Comparison of ENCODE assay signal across 7 mouse cellular contexts in genomic region chr2:18056786-18057255, GRCm38 (mm10). TPM values are rescaled to one million over a fixed set of nuclear protein-coding genes. Genes with fewer than 3 reads are reported as not detected.
DNase-seq lines count a peak whose midpoint lies in the region; ATAC-seq lines count a peak whose summit lies in the region.

No protein-coding gene starts in this region.

- H3K36me3 ChIP-seq in intestine, embryonic 15.5 days: no peaks in the 10 kb centered on the region
- no peaks in the 10 kb centered on the region for H3K36me3 ChIP-seq in midbrain, embryonic 12.5 days

- peak overlapping the region; percentile 86 for H3K9ac ChIP-seq in intestine, embryonic 15.5 days
- peak overlapping the region; percentile 98 for H3K9ac ChIP-seq in midbrain, embryonic 12.5 days (replicated peaks)

- H3K9me3 ChIP-seq in intestine, embryonic 15.5 days: no peaks in the 10 kb centered on the region
- no peaks in the 10 kb centered on the region for H3K9me3 ChIP-seq in midbrain, embryonic 12.5 days

- H3K4me1 ChIP-seq in intestine, embryonic 15.5 days (replicated peaks): 0 out of 2 replicates have a peak, but pooled peaks cover 2% of the 10 kb centered on the region
- H3K4me1 ChIP-seq in midbrain, embryonic 12.5 days: peaks cover 29% of the 10 kb centered on the region

- intact Hi-C loops in left cerebral cortex, postnatal 36 days (cut with DNase I): loop anchor here (5.0 kb wide), 1 partner anchor 325 kb away; the partner anchor contains the start of gene Nebl

- no peaks in the 10 kb centered on the region for H3K27me3 ChIP-seq in intestine, embryonic 15.5 days (replicated peaks)
- no peaks in the 10 kb centered on the region for H3K27me3 ChIP-seq in midbrain, embryonic 12.5 days

- 0% methylated on average over 35 of the region's 50 CpGs for WGBS in intestine, embryonic 15.5 days
- under 1% methylated on average over 37 of the region's 50 CpGs for WGBS in midbrain, embryonic 12.5 days

- peak overlapping the region; percentile 55 for H3K4me3 ChIP-seq in intestine, embryonic 15.5 days (replicated peaks)
- peak overlapping the region; percentile 56 for H3K4me3 ChIP-seq in midbrain, embryonic 12.5 days

- peak overlapping the region; percentile 99 for H3K27ac ChIP-seq in intestine, embryonic 15.5 days
- peak overlapping the region; percentile 100 for H3K27ac ChIP-seq in midbrain, embryonic 12.5 days (replicated peaks)

- peak overlapping the region; percentile 92 for H3K4me2 ChIP-seq in intestine, embryonic 15.5 days (replicated peaks)
- H3K4me2 ChIP-seq in midbrain, embryonic 12.5 days (replicated peaks): peak overlapping the region; percentile 81

- ATAC-seq in intestine, embryonic 15.5 days: peak; percentile 98
- peak; percentile 97 for ATAC-seq in midbrain, embryonic 12.5 days (ENCODE audit: low FRiP score, low read depth)

- DNase-seq in adrenal gland, adult 18-20 months (ENCODE audit: low spot score in 2 of 2): peak; percentile 88 to 95
- peak; percentile 92 for DNase-seq in embryo, embryonic 11.5 days (ENCODE audit: low read depth, low spot score)
- DNase-seq in gastrocnemius, postnatal 25 days: peak; percentile 98
- peak; percentile 85 for DNase-seq in left cerebral cortex, postnatal 36 days (ENCODE audit: low spot score in 2 of 2)
- peak; percentile 96 for DNase-seq in skeletal muscle tissue, adult 2 months (ENCODE audit: low read depth, low spot score)

RNA-seq across cellular contexts. Expression of gene Mllt10, which starts 1.8 kb away (rescaled TPM):
- 10 to 100 TPM; 41.4 to 44.8 TPM for total RNA-seq in adrenal gland, adult 18-20 months (2021)
- 10 to 100 TPM; 15.1 to 18.5 TPM for total RNA-seq in gastrocnemius, postnatal 25 days (2021)
- polyA plus RNA-seq in intestine, embryonic 15.5 days (2015; fragmentation: Nextera tagmentation; extraction: Ambion mirVana): 55.5 TPM in 2 replicates
- 10 to 100 TPM; 49.4 to 57.6 TPM for total RNA-seq in left cerebral cortex, postnatal 36 days (2021)
- polyA plus RNA-seq in midbrain, embryonic 12.5 days (2016; fragmentation: Nextera tagmentation; extraction: Ambion mirVana): 64.9 and 70.4 TPM in 2 replicates

RNA-seq across cellular contexts. Expression of gene Skida1, which starts 8.0 kb away (rescaled TPM):
- 1 to 10 TPM; 1.6 to 2.0 TPM for total RNA-seq in adrenal gland, adult 18-20 months (2021)
- under 1 TPM; 0.32 to 0.54 TPM for total RNA-seq in gastrocnemius, postnatal 25 days (2021)
- polyA plus RNA-seq in intestine, embryonic 15.5 days (2015; fragmentation: Nextera tagmentation; extraction: Ambion mirVana): 3.2 and 3.6 TPM in 2 replicates
- total RNA-seq in left cerebral cortex, postnatal 36 days (2021): 10 to 100 TPM in 1 of 2 experiments, 1 to 10 TPM in 1; 8.8 to 10.0 TPM
- polyA plus RNA-seq in midbrain, embryonic 12.5 days (2016; fragmentation: Nextera tagmentation; extraction: Ambion mirVana): 23.8 and 26.6 TPM in 2 replicates

RNA-seq across cellular contexts. Expression of gene A930004D18Rik, which starts 19.3 kb away (rescaled TPM):
- 1 to 10 TPM; 1.4 to 2.3 TPM for total RNA-seq in adrenal gland, adult 18-20 months (2021)
- total RNA-seq in gastrocnemius, postnatal 25 days (2021): 1 to 10 TPM in 1 of 2 experiments, under 1 TPM in 1; 0.20 to 1.6 TPM
- polyA plus RNA-seq in intestine, embryonic 15.5 days (2015; fragmentation: Nextera tagmentation; extraction: Ambion mirVana): 11.8 and 12.6 TPM in 2 replicates
- total RNA-seq in left cerebral cortex, postnatal 36 days (2021): 1 to 10 TPM; 2.1 to 3.2 TPM
- 20.5 and 21.5 TPM in 2 replicates for polyA plus RNA-seq in midbrain, embryonic 12.5 days (2016; fragmentation: Nextera tagmentation; extraction: Ambion mirVana)

Comparison
In these comparisons a context has a peak if more than half of its experiments do, and no peak if none do; other contexts are left out.
1. Peak in every context shown above with its lines: DNase-seq, ATAC-seq, H3K4me3 ChIP-seq and H3K27ac ChIP-seq.